Mouse (Mus musculus) urinary bladder, postnatal 25 days (tissue): ENCODE measurements around the gene Tmem53.
A peak's percentile ranks its signal among the peaks of the same experiment; 100 is the strongest.

Source experiments
- DNase-seq: peaks from one replicate; pipeline ENCODE4 v3.0.0; 2022; ENCODE audit warnings: low spot score

The Tmem53 gene

GRCm38 (mm10) chr4:117283271-117284191 lies 31.8 kb downstream of the Tmem53 start:
- no peak for DNase-seq

- no peak for DNase-seq
Observed at GRCm38 (mm10) chr4:117284363-117284762, 32.6 kb downstream of the Tmem53 start.

- no peak for DNase-seq
Observed at GRCm38 (mm10) chr4:117288277-117288926, 36.7 kb downstream of the Tmem53 start.

GRCm38 (mm10) chr4:117288927-117289801 lies 37.4 kb downstream of the Tmem53 start:
- peak; percentile 71 for DNase-seq

GRCm38 (mm10) chr4:117291696-117292095 lies 39.9 kb downstream of the Tmem53 start:
- no peak for DNase-seq

GRCm38 (mm10) chr4:117296849-117297593 lies 45.3 kb downstream of the Tmem53 start:
- DNase-seq, result no peak

GRCm38 (mm10) chr4:117297819-117298218 lies 46.1 kb downstream of the Tmem53 start:
- DNase-seq, result no peak

- no peak for DNase-seq
Observed at GRCm38 (mm10) chr4:117299921-117300320, 48.2 kb downstream of the Tmem53 start.

- no peak for DNase-seq
Observed at GRCm38 (mm10) chr4:117302027-117302806, 50.5 kb downstream of the Tmem53 start.

- DNase-seq, result no peak
Observed at GRCm38 (mm10) chr4:117303581-117304238, 52.0 kb downstream of the Tmem53 start.

GRCm38 (mm10) chr4:117304239-117305025 lies 52.7 kb downstream of the Tmem53 start:
- DNase-seq, result no peak

- DNase-seq, result no peak
Observed at GRCm38 (mm10) chr4:117305461-117305860, 53.7 kb downstream of the Tmem53 start.

GRCm38 (mm10) chr4:117307270-117307669 lies 55.5 kb downstream of the Tmem53 start:
- DNase-seq, result no peak

- no peak for DNase-seq
Observed at GRCm38 (mm10) chr4:117309427-117309826, 57.7 kb downstream of the Tmem53 start.

GRCm38 (mm10) chr4:117311891-117312290 lies 60.1 kb downstream of the Tmem53 start:
- no peak for DNase-seq

- DNase-seq, result no peak
Observed at GRCm38 (mm10) chr4:117312416-117313084, 60.8 kb downstream of the Tmem53 start.

- no peak for DNase-seq
Observed at GRCm38 (mm10) chr4:117313085-117313424, 61.3 kb downstream of the Tmem53 start.

- DNase-seq, result no peak
Observed at GRCm38 (mm10) chr4:117314849-117315500, 63.2 kb downstream of the Tmem53 start.
